Mouse (Mus musculus) midbrain, postnatal 0 days (tissue): ENCODE data around the gene Plekhh3. TPM values are rescaled to one million over a fixed set of nuclear protein-coding genes. Genes with fewer than 3 reads are reported as not detected.
A peak's percentile ranks its signal among the peaks of the same experiment; 100 is the strongest.

ENCODE experiments used
- ATAC-seq: fragments of 200-750 bp; cut with Nextera tagmentation; 2 replicates; pipeline ENCODE4 v1.8.0; 2017; ENCODE audit warnings: moderate number of reproducible peaks, mild to moderate bottlenecking, moderate TSS enrichment, moderate library complexity; ENCODE audit not compliant: low FRiP score
- DNase-seq: peaks from one replicate; pipeline ENCODE4 v3.0.0-alpha.2; 2015; ENCODE audit warnings: low spot score
- H3K27ac ChIP-seq: fragments of 300-500 bp; sonication (generic); 2 replicates; pipeline ENCODE4 v1.5.1; 2014; ENCODE audit warnings: low read depth, mild to moderate bottlenecking, low read length, mixed read lengths
- H3K27me3 ChIP-seq: fragments of 300-500 bp; sonication (generic); 2 replicates; pipeline ENCODE4 v1.6.1; 2014; ENCODE audit warnings: low read length, control low read depth, mixed read lengths; ENCODE audit not compliant: insufficient read depth
- H3K36me3 ChIP-seq: fragments of 300-500 bp; sonication (generic); 2 replicates; pipeline ENCODE4 v1.6.1; 2014; ENCODE audit warnings: low read length, control low read depth, mixed read lengths; ENCODE audit not compliant: insufficient read depth
- H3K4me1 ChIP-seq: fragments of 300-500 bp; sonication (generic); 2 replicates; pipeline ENCODE4 v1.6.1; 2014; ENCODE audit warnings: mild to moderate bottlenecking, control low read depth, antibody characterized with exemption, low read length, mixed read lengths; ENCODE audit not compliant: insufficient read depth
- H3K4me2 ChIP-seq: fragments of 300-500 bp; sonication (generic); 2 replicates; pipeline ENCODE4 v1.6.1; 2014; ENCODE audit warnings: low read depth, mild to moderate bottlenecking, low read length, mixed read lengths; ENCODE audit not compliant: poor library complexity, severe bottlenecking
- H3K4me3 ChIP-seq: fragments of 300-500 bp; sonication (generic); 2 replicates; pipeline ENCODE4 v1.5.1; 2014; ENCODE audit warnings: low read depth, mild to moderate bottlenecking, low read length, moderate library complexity
- H3K9ac ChIP-seq: fragments of 300-500 bp; sonication (generic); replicated peaks from 2 replicates; pipeline ENCODE4 v1.6.1; 2014; ENCODE audit warnings: mild to moderate bottlenecking, low read length, moderate library complexity, mixed read lengths; ENCODE audit not compliant: poor library complexity, severe bottlenecking
- H3K9me3 ChIP-seq: fragments of 300-500 bp; sonication (generic); 2 replicates; pipeline ENCODE4 v1.6.1; 2016; ENCODE audit warnings: low read length, control low read depth
- CTCF ChIP-seq: IDR thresholded peaks from 2 replicates; pipeline ENCODE4 v1.5.1; 2016; ENCODE audit warnings: antibody characterized with exemption, mild to moderate bottlenecking
- WGBS: fragments of 180-500 bp; shearing (Covaris S2); extraction: QIAGEN DNeasy Blood & Tissue Kit; methylation state at CpG from one replicate; pipeline ENCODE4 v1.1.7; 2014; 5-methylcytosine and 5-hydroxymethylcytosine counted together
- polyA plus RNA-seq: library from polyadenylated mRNA; unstranded; fragments of >200 nt; fragmentation: Nextera tagmentation; extraction: Ambion mirVana; gene quantifications from 2 replicates; pipeline ENCODE4 v1.2.1, GENCODE M21; 2015
- total RNA-seq: library from RNA; depleted of rRNA; stranded (reverse); fragments of >200 nt; gene quantifications from 2 replicates; pipeline ENCODE4 v1.2.3, GENCODE M21; 2014

The Plekhh3 gene
- total and polyA plus RNA-seq, 2 experiments from 2014 or later: 5.8 to 23.4 TPM

DNA sequence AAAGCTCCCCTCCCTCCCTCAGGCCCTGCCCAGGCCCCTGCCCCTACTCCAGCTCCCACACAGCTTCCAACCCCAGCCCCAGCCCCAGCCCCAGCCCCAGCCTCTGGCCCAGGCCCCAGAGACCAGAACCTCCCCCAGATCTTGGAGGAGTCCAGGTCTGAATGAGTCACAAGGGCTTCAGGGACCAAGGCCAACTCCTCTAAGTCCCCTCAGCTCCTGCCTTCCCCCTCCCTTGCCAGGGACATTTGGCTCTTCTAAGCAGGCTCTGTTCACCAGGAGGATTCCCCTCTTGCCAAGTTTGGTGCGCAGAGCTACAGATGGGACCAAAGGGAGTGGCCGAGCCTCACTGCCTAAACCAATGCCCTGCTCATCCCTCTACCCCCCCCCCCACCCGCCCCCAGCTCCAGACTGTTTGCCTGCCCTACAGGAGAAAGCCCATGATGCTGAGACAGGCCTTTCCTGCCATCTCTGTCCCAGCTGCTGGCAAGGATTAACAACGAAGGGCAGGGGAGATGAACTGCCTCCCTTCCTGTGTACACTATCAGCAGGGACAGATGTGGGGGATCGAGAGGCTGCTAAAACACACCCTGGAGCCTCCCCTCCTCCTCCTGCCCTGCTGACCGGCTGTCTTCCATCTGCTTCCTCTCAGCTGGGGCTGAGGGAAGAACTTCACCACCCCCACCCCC is 18.5 kb upstream of the Plekhh3 start:
- H3K36me3 ChIP-seq: peaks cover 26% of the 10 kb centered on the region
- no peak overlapping the region for H3K4me2 ChIP-seq
- 4% methylated on average over 5 of the region's 6 CpGs for WGBS
- no peaks in the 10 kb centered on the region for H3K4me1 ChIP-seq
- ATAC-seq (peak; percentile 81), DNase-seq (peak; percentile 95)
- no peaks in the 10 kb centered on the region for H3K9me3 ChIP-seq
- 0 out of 2 replicates have a peak overlapping the region, but pooled peaks have one; percentile 3 for H3K9ac ChIP-seq
- peak overlapping the region; percentile 51 for H3K27ac ChIP-seq
- TF ChIP-seq CTCF: no peak
- H3K27me3 ChIP-seq: no peaks in the 10 kb centered on the region
- no peak overlapping the region for H3K4me3 ChIP-seq

DNA sequence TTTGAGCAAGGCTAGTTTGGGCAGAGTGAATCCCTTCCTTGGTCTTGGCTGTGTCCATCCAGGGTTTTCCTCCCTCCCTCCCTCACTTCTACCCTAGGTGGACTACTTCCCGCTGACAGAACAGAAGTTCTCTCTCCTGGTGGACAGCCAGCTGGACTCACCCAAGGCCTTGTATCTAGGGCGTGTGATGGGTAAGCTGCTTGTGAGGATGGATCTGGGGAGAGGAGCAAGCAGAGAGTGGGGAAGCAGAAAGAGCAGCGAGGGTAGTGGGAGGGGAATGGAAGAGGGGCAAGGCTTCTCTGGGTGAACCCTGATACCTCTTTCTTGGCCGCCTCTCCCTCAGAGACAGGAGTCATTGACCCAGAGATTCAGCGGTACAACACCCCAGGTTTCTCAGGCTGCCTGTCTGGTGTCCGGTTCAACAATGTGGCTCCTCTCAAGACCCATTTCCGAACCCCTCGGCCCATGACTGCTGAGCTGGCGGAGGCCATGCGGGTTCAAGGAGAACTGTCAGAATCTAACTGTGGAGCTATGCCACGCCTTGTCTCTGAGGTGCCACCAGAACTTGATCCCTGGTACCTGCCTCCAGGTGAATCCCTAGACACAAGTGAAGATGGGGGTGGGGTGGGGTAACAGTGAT is 17.1 kb upstream of the Plekhh3 start:
- DNase-seq: peak; percentile 59
- Histone ChIP-seq H3K4me2 (no peak overlapping the region), H3K4me1 (no peaks in the 10 kb centered on the region), H3K9me3 (no peaks in the 10 kb centered on the region), H3K4me3 (no peak overlapping the region), H3K9ac (no peak overlapping the region), H3K27ac (no peak overlapping the region), H3K27me3 (no peaks in the 10 kb centered on the region), H3K36me3 (peaks cover 35% of the 10 kb centered on the region)
- TF ChIP-seq CTCF: no peak
- no peak for ATAC-seq
- WGBS: 84% methylated on average over 11 of the region's 11 CpGs

DNA sequence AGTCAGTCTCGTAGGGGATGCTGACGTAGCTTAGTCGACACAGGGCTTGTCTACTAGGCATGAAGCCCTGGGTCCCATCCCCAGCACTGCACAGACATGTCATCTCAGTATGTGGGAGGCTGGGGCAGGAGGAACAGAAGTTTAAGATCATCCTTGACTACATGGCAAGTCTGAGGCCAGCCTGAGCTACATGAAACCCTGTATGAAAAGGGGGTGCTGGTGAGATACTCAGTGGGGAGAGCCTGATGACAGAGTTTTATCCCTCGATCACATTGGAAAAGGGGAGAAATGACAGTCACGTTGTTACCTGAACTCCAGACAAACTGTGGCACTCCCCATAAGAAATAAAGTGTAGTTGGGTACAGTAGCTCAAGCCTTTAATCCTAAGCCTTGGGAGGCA is 16.4 kb upstream of the Plekhh3 start:
- Histone ChIP-seq H3K4me1 (no peaks in the 10 kb centered on the region), H3K9ac (no peak overlapping the region), H3K4me2 (no peak overlapping the region), H3K4me3 (no peak overlapping the region), H3K27ac (no peak overlapping the region), H3K9me3 (no peaks in the 10 kb centered on the region), H3K27me3 (no peaks in the 10 kb centered on the region), H3K36me3 (peaks cover 39% of the 10 kb centered on the region)
- ATAC-seq (no peak), DNase-seq (no peak)
- TF ChIP-seq CTCF: no peak
- 92% methylated on average over 5 of the region's 5 CpGs for WGBS

DNA sequence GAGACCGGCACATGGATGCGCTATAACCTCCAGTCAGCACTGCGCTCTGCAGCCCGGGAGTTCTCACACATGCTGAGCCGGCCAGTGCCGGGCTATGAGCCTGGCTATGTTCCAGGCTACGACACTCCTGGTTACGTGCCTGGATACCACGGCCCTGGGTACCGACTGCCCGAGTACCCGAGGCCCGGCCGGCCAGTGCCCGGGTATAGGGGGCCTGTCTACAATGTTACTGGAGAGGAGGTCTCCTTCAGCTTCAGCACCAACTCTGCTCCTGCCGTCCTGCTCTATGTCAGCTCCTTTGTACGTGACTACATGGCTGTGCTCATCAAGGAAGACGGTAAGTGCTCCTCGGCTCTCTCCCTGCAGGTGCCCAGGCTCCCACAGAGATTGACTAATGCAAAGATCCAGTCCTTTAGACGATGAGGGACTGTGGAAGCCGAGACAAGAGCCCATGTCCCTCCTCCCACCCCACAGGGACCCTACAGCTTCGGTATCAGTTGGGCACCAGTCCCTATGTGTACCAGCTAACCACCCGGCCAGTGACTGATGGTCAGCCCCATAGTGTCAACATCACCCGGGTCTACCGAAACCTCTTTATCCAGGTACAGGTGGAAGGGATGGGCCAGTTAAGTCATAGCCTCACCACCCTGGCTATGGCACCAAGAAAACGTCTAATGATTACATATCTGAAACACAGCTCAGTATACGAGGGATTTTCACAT is 15.5 kb upstream of the Plekhh3 start:
- ATAC-seq: no peak

DNA sequence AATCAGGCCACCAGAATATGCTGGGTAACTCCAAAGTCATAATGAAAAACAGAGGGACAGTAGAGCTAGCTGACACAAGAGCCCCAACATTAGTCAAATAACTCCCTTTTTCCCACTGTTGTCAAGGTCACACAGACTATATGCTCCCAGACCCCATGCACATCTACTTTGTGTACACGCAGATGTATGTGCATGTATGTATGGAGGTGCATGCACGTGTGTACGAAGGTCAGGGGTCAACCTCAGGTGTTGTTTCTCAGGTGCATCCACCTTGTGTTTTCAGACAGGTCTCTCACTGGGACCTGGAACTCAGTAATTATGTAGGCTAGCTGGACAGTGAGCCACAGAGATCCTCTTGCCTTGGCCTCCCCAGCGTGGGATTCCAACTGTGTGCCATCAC is 14.3 kb upstream of the Plekhh3 start:
- TF ChIP-seq CTCF: no peak
- Histone ChIP-seq H3K4me3 (no peak overlapping the region), H3K36me3 (peaks cover 46% of the 10 kb centered on the region), H3K9ac (no peak overlapping the region), H3K9me3 (no peaks in the 10 kb centered on the region), H3K27me3 (no peaks in the 10 kb centered on the region), H3K27ac (no peak overlapping the region), H3K4me1 (no peaks in the 10 kb centered on the region), H3K4me2 (no peak overlapping the region)
- 93% methylated on average over 4 of the region's 4 CpGs for WGBS
- no peak for DNase-seq
- ATAC-seq: no peak

More for the DNA sequence above, 15.5 kb upstream of the Plekhh3 start:
- Histone ChIP-seq H3K4me2 (no peak overlapping the region), H3K4me3 (no peak overlapping the region), H3K9ac (no peak overlapping the region), H3K9me3 (no peaks in the 10 kb centered on the region), H3K36me3 (peaks cover 46% of the 10 kb centered on the region), H3K27ac (no peak overlapping the region), H3K4me1 (no peaks in the 10 kb centered on the region), H3K27me3 (no peaks in the 10 kb centered on the region)
- no peak for DNase-seq
- TF ChIP-seq CTCF: no peak
- 83% methylated on average over 27 of the region's 27 CpGs for WGBS

DNA sequence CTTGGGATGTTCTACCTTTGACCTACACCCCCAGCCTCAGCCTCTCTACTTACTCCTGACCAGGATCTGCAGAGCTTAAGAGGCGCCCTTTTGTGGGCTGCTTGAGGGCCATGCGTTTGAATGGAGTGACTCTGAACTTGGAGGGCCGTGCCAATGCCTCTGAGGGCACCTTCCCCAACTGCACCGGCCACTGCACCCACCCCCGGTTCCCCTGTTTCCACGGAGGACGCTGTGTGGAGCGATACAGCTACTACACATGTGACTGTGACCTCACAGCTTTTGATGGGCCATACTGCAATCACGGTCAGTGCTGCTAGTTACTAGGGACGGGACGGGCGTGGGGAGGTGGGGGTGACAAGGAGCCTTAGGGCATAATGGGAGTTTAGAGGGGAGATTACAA is 13.8 kb upstream of the Plekhh3 start:
- Histone ChIP-seq H3K27ac (no peak overlapping the region), H3K36me3 (peaks cover 46% of the 10 kb centered on the region), H3K4me3 (no peak overlapping the region), H3K9ac (no peak overlapping the region), H3K9me3 (no peaks in the 10 kb centered on the region), H3K4me1 (no peaks in the 10 kb centered on the region), H3K27me3 (no peaks in the 10 kb centered on the region), H3K4me2 (no peak overlapping the region)
- ATAC-seq (no peak), DNase-seq (no peak)
- WGBS: 89% methylated on average over 12 of the region's 12 CpGs
- no peak for TF ChIP-seq CTCF
